Mouse (Mus musculus) forebrain, postnatal 0 days (tissue): Measurements from ENCODE around the gene Cep97. TPM values are rescaled to one million over a fixed set of nuclear protein-coding genes. Genes with fewer than 3 reads are reported as not detected.

Experiments used
- ATAC-seq: fragments of 200-750 bp; cut with Nextera tagmentation; 2 replicates; pipeline ENCODE4 v1.8.0; 2017; ENCODE audit warnings: mild to moderate bottlenecking, moderate library complexity
- DNase-seq: peaks from one replicate; pipeline ENCODE4 v3.0.0-alpha.2; 2015
- H3K27ac ChIP-seq: fragments of 300-500 bp; sonication (generic); 2 replicates; pipeline ENCODE4 v1.5.1; 2014; ENCODE audit warnings: low read depth, mild to moderate bottlenecking, antibody characterized with exemption, low read length, moderate library complexity, mixed read lengths
- H3K27me3 ChIP-seq: fragments of 300-500 bp; sonication (generic); 2 replicates; pipeline ENCODE4 v1.6.1; 2014; ENCODE audit warnings: mild to moderate bottlenecking, low read length, mixed read lengths; ENCODE audit not compliant: insufficient read depth
- H3K36me3 ChIP-seq: fragments of 300-500 bp; sonication (generic); 2 replicates; pipeline ENCODE4 v1.6.1; 2014; ENCODE audit warnings: mild to moderate bottlenecking, moderate library complexity; ENCODE audit not compliant: insufficient read depth
- H3K4me1 ChIP-seq: fragments of 300-500 bp; sonication (generic); 2 replicates; pipeline ENCODE4 v1.6.1; 2014; ENCODE audit warnings: antibody characterized with exemption; ENCODE audit not compliant: insufficient read depth
- H3K4me2 ChIP-seq: fragments of 300-500 bp; sonication (generic); 2 replicates; pipeline ENCODE4 v1.6.1; 2014; ENCODE audit warnings: low read depth, mild to moderate bottlenecking, moderate library complexity
- H3K4me3 ChIP-seq: fragments of 300-500 bp; sonication (generic); 2 replicates; pipeline ENCODE4 v1.5.1; 2014; ENCODE audit warnings: low read depth, low read length, mixed read lengths
- H3K9ac ChIP-seq: fragments of 300-500 bp; sonication (generic); 2 replicates; pipeline ENCODE4 v1.6.1; 2014; ENCODE audit warnings: mild to moderate bottlenecking
- H3K9me3 ChIP-seq: fragments of 300-500 bp; sonication (generic); 2 replicates; pipeline ENCODE4 v1.6.1; 2016; ENCODE audit warnings: low read length
- CTCF ChIP-seq: sonication (generic); IDR thresholded peaks from 2 replicates; pipeline ENCODE4 v1.5.1; 2016; ENCODE audit warnings: antibody characterized with exemption, control low read depth, low read depth
- WGBS: fragments of 180-500 bp; shearing (Covaris S2); extraction: QIAGEN DNeasy Blood & Tissue Kit; methylation state at CpG from one replicate; pipeline ENCODE4 v1.1.7; 2014; 5-methylcytosine and 5-hydroxymethylcytosine counted together
- polyA plus RNA-seq: library from polyadenylated mRNA; unstranded; fragments of >200 nt; fragmentation: Nextera tagmentation; extraction: Ambion mirVana; gene quantifications from 2 replicates; pipeline ENCODE4 v1.2.1, GENCODE M21; 2015
- total RNA-seq: library from RNA; depleted of rRNA; stranded (reverse); fragments of >200 nt; gene quantifications from 2 replicates; pipeline ENCODE4 v1.2.3, GENCODE M21; 2014

The Cep97 gene
- total and polyA plus RNA-seq, 2 experiments from 2014 or later = 6.5 to 9.4 TPM

- peaks cover 8% of the 10 kb centered on the region for H3K4me1 ChIP-seq
- peaks cover 15% of the 10 kb centered on the region; the same call in 1 of the 2 replicates for H3K36me3 ChIP-seq
- ATAC-seq (no peak), DNase-seq (no peak)
- TF ChIP-seq CTCF = no peak
- no peak overlapping the region for H3K4me3 ChIP-seq
- H3K9ac ChIP-seq = no peak overlapping the region
- 93% methylated on average over 3 of the region's 3 CpGs for WGBS
- no peaks in the 10 kb centered on the region for H3K9me3 ChIP-seq
- no peak overlapping the region for H3K4me2 ChIP-seq
- H3K27me3 ChIP-seq = no peaks in the 10 kb centered on the region
- no peak overlapping the region for H3K27ac ChIP-seq
Observed at GRCm38 (mm10) chr16:55889451-55889850, 45.2 kb downstream of the Cep97 start.

- WGBS = 94% methylated on average over 3 of the region's 3 CpGs
- no peak overlapping the region for H3K27ac ChIP-seq
- no peaks in the 10 kb centered on the region for H3K9me3 ChIP-seq
- peaks cover 15% of the 10 kb centered on the region; the same call in 1 of the 2 replicates for H3K36me3 ChIP-seq
- no peak for TF ChIP-seq CTCF
- H3K27me3 ChIP-seq = no peaks in the 10 kb centered on the region
- no peak overlapping the region for H3K9ac ChIP-seq
- no peak for ATAC-seq
- H3K4me2 ChIP-seq = no peak overlapping the region
- no peak overlapping the region for H3K4me3 ChIP-seq
- no peaks in the 10 kb centered on the region for H3K4me1 ChIP-seq
- no peak for DNase-seq
Observed at GRCm38 (mm10) chr16:55888584-55888960, 46.1 kb downstream of the Cep97 start.

GRCm38 (mm10) chr16:55887814-55888583 lies 46.7 kb downstream of the Cep97 start:
- WGBS = 63% methylated on average over 7 of the region's 7 CpGs
- no peak overlapping the region for H3K9ac ChIP-seq
- no peaks in the 10 kb centered on the region for H3K27me3 ChIP-seq
- no peaks in the 10 kb centered on the region for H3K4me1 ChIP-seq
- peaks cover 15% of the 10 kb centered on the region; the same call in 1 of the 2 replicates for H3K36me3 ChIP-seq
- H3K27ac ChIP-seq = no peak overlapping the region
- no peak overlapping the region for H3K4me3 ChIP-seq
- peak; percentile 48 for ATAC-seq
- DNase-seq = peak; percentile 13
- H3K9me3 ChIP-seq = no peaks in the 10 kb centered on the region
- TF ChIP-seq CTCF = peak; percentile 54
- H3K4me2 ChIP-seq = no peak overlapping the region

GRCm38 (mm10) chr16:55884246-55884645 lies 50.4 kb downstream of the Cep97 start:
- Histone ChIP-seq H3K9me3 (no peaks in the 10 kb centered on the region), H3K27me3 (no peaks in the 10 kb centered on the region), H3K36me3 (peaks cover 15% of the 10 kb centered on the region; the same call in 1 of the 2 replicates), H3K27ac (no peak overlapping the region), H3K9ac (no peak overlapping the region), H3K4me2 (no peak overlapping the region), H3K4me1 (no peaks in the 10 kb centered on the region), H3K4me3 (no peak overlapping the region)
- no peak for TF ChIP-seq CTCF
- WGBS = 60% methylated on average over 11 of the region's 11 CpGs
- ATAC-seq (no peak), DNase-seq (no peak)

DNA sequence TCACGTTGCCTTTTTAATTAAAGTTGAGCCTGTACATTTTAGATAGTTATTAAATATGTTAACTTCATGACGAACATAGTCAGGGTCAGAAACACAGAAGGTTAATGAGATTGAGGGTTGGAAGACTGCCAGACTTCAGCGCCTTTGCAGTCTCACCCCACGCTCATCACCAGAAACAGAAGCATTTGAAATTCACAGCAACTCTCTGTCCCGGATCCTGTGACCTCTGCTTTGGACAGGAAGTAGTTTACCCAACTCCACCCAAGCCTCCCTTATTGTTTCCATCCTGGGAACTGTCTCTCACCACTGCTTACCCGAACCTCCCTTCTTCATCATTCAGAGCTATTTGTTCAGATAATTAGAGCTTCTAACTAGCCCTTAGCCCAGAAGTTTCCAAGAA lies 58.6 kb downstream of the Cep97 start:
- ATAC-seq (no peak), DNase-seq (no peak)
- H3K4me3 ChIP-seq = no peak overlapping the region
- no peaks in the 10 kb centered on the region for H3K36me3 ChIP-seq
- no peaks in the 10 kb centered on the region for H3K9me3 ChIP-seq
- 58% methylated on average over 6 of the region's 6 CpGs for WGBS
- H3K4me1 ChIP-seq = no peaks in the 10 kb centered on the region
- H3K9ac ChIP-seq = no peak overlapping the region
- TF ChIP-seq CTCF = no peak
- no peaks in the 10 kb centered on the region for H3K27me3 ChIP-seq
- no peak overlapping the region for H3K27ac ChIP-seq
- H3K4me2 ChIP-seq = no peak overlapping the region

DNA sequence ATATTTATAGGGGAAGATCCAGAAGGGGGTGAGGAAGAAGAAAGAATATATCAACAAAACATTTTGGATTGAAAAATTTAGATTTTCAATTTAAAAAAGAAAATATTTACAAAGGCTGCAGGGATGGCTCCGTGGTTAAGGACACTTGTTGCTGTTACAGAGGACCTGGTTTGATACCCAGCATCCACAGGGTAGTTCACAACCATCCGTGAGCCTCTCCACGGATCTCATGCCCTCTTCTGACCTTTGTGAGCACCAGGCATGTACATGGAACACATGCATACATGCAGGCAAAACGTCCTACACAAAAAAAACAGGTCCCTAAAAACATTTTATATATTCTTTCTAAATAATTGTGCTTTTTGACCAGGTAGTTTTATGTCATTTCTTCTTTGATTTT lies 70.8 kb downstream of the Cep97 start:
- no peak for ATAC-seq
- Histone ChIP-seq H3K4me2 (no peak overlapping the region), H3K27me3 (no peaks in the 10 kb centered on the region), H3K9me3 (no peaks in the 10 kb centered on the region), H3K36me3 (peaks cover 11% of the 10 kb centered on the region), H3K27ac (no peak overlapping the region), H3K4me3 (no peak overlapping the region), H3K9ac (no peak overlapping the region), H3K4me1 (no peaks in the 10 kb centered on the region)
- 72% methylated on average over 4 of the region's 4 CpGs for WGBS
- no peak for DNase-seq
- TF ChIP-seq CTCF = no peak

GRCm38 (mm10) chr16:55863149-55863815 lies 71.4 kb downstream of the Cep97 start:
- 19% methylated on average over 7 of the region's 7 CpGs for WGBS
- TF ChIP-seq CTCF = peak; percentile 98

More at GRCm38 (mm10) chr16:55863149-55863815, 71.4 kb downstream of the Cep97 start:
- Histone ChIP-seq H3K36me3 (peaks cover 11% of the 10 kb centered on the region), H3K27me3 (no peaks in the 10 kb centered on the region), H3K4me1 (no peaks in the 10 kb centered on the region), H3K9ac (no peak overlapping the region), H3K9me3 (no peaks in the 10 kb centered on the region), H3K4me3 (no peak overlapping the region), H3K27ac (no peak overlapping the region), H3K4me2 (no peak overlapping the region)
- DNase-seq = peak; percentile 85
- ATAC-seq = peak; percentile 75; the same call in 1 of the 2 replicates
